Mouse (Mus musculus) MEL (cell line): Measurements from ENCODE around the gene Hfe2. TPM values are rescaled to one million over a fixed set of nuclear protein-coding genes. Genes with fewer than 3 reads are reported as not detected.

ENCODE experiments used
- DNase-seq: peaks from one replicate; pipeline ENCODE4 v3.0.0; 2011; ENCODE audit warnings: low read depth, low spot score
- H3K27ac ChIP-seq: 2 replicates; pipeline ENCODE4 v1.5.1; 2012; ENCODE audit warnings: low read depth, mild to moderate bottlenecking, control low read depth, low read length, moderate library complexity; ENCODE audit not compliant: control insufficient read depth
- H3K27me3 ChIP-seq, 2 experiments: fragments of 150-350 bp in 1 of 2; sonication (generic) in 1 of 2; 2 replicates each; pipeline ENCODE4 v1.6.1; 2012; ENCODE audit warnings: low read length in 2 of 2, mild to moderate bottlenecking in 2 of 2, improper control_type of control experiment in 1 of 2, moderate library complexity in 1 of 2; ENCODE audit not compliant: insufficient read depth in 2 of 2, control insufficient read depth in 1 of 2
- H3K36me3 ChIP-seq, 2 experiments: 2 replicates each; pipeline ENCODE4 v1.6.1; 2012 to 2014; ENCODE audit warnings: low read length in 2 of 2, improper control_type of control experiment in 1 of 2, inconsistent platforms in 1 of 2, mild to moderate bottlenecking in 1 of 2; ENCODE audit not compliant: insufficient read depth in 2 of 2, control insufficient read depth in 1 of 2
- H3K4me1 ChIP-seq, 2 experiments: fragments of 150-350 bp in 1 of 2; sonication (generic) in 1 of 2; 2 replicates each; pipeline ENCODE4 v1.6.1; 2012; ENCODE audit warnings: low read length in 2 of 2, improper control_type of control experiment in 1 of 2, mild to moderate bottlenecking in 1 of 2; ENCODE audit not compliant: insufficient read depth in 2 of 2, control insufficient read depth in 1 of 2
- H3K4me3 ChIP-seq, 2 experiments: fragments of 150-350 bp in 1 of 2; sonication (generic) in 1 of 2; 2 replicates each; pipeline ENCODE4 v1.5.1; 2012; ENCODE audit warnings: low read depth in 2 of 2, low read length in 2 of 2, mild to moderate bottlenecking in 2 of 2, moderate library complexity in 2 of 2, control low read depth in 1 of 2, improper control_type of control experiment in 1 of 2; ENCODE audit not compliant: control insufficient read depth in 1 of 2, insufficient read depth in 1 of 2
- H3K79me2 ChIP-seq: 2 replicates; pipeline ENCODE4 v1.6.1; 2012; ENCODE audit warnings: mild to moderate bottlenecking, low read length, moderate library complexity; ENCODE audit not compliant: control insufficient read depth, poor library complexity, insufficient read depth
- H3K9ac ChIP-seq: 2 replicates; pipeline ENCODE4 v1.6.1; 2012; ENCODE audit warnings: low read depth, mild to moderate bottlenecking, control low read depth, low read length, moderate library complexity; ENCODE audit not compliant: control insufficient read depth, poor library complexity, severe bottlenecking
- H3K9me3 ChIP-seq: fragments of 150-350 bp; sonication (generic); replicated peaks from 2 replicates; pipeline ENCODE4 v1.6.1; 2012; ENCODE audit warnings: mild to moderate bottlenecking, low read length, improper control_type of control experiment, moderate library complexity; ENCODE audit not compliant: insufficient read depth
- ELF1 ChIP-seq: IDR thresholded peaks from 2 replicates; pipeline ENCODE4 v1.6.1; 2014; ENCODE audit warnings: low read depth, mild to moderate bottlenecking, inconsistent platforms, low read length, improper control_type of control experiment, moderate library complexity
- GABPA ChIP-seq: IDR thresholded peaks from 2 replicates; pipeline ENCODE4 v1.6.1; 2012; ENCODE audit warnings: low read depth, mild to moderate bottlenecking, inconsistent platforms, low read length, improper control_type of control experiment, moderate library complexity
- GATA1 ChIP-seq: IDR thresholded peaks from 2 replicates; pipeline ENCODE4 v1.6.1; 2011; ENCODE audit warnings: low read depth, low read length, improper control_type of control experiment
- MAX ChIP-seq: IDR thresholded peaks from 2 replicates; pipeline ENCODE4 v1.6.1; 2011; ENCODE audit warnings: low read length, improper control_type of control experiment
- MXI1 ChIP-seq: IDR thresholded peaks from 2 replicates; pipeline ENCODE4 v1.6.1; 2011; ENCODE audit warnings: mild to moderate bottlenecking, low read depth, low read length, improper control_type of control experiment
- POLR2A ChIP-seq, 2 experiments: IDR thresholded peaks; 2 replicates each; pipeline ENCODE4 v1.6.1; 2011 to 2012; ENCODE audit warnings: low read length in 2 of 2, mild to moderate bottlenecking in 2 of 2, control low read depth in 1 of 2, improper control_type of control experiment in 1 of 2, low read depth in 1 of 2, moderate library complexity in 1 of 2; ENCODE audit not compliant: control insufficient read depth in 1 of 2, insufficient read depth in 1 of 2, poor library complexity in 1 of 2
- TCF12 ChIP-seq: IDR thresholded peaks from 2 replicates; pipeline ENCODE4 v1.6.1; 2014; ENCODE audit warnings: low read depth, mild to moderate bottlenecking, inconsistent platforms, low read length, improper control_type of control experiment, moderate library complexity
- UBTF ChIP-seq: IDR thresholded peaks from 2 replicates; pipeline ENCODE4 v1.6.1; 2012; ENCODE audit warnings: low read depth, mild to moderate bottlenecking, inconsistent platforms, low read length, improper control_type of control experiment, moderate library complexity, borderline replicate concordance; ENCODE audit not compliant: insufficient read depth
- USF1 ChIP-seq: IDR thresholded peaks from 2 replicates; pipeline ENCODE4 v1.6.1; 2014; ENCODE audit warnings: low read depth, mild to moderate bottlenecking, inconsistent platforms, low read length, improper control_type of control experiment, moderate library complexity
- ZKSCAN1 ChIP-seq: IDR thresholded peaks from 2 replicates; pipeline ENCODE4 v1.6.1; 2012; ENCODE audit warnings: low read depth, mild to moderate bottlenecking, inconsistent platforms, low read length, improper control_type of control experiment, moderate library complexity
- polyA plus RNA-seq, 2 experiments: library from polyadenylated mRNA; stranded (reverse) in 1 of 2; unstranded in 1 of 2; fragments of >175 nt in 1 of 2; fragments of >200 nt in 1 of 2; gene quantifications; 2 replicates each; pipeline versions ENCODE4 v1.2.1 to v1.2.4; 2012; ENCODE audit warnings: low replicate concordance in 2 of 2, low read depth in 1 of 2; ENCODE audit not compliant: insufficient read length in 2 of 2, insufficient read depth in 1 of 2, missing spikeins in 1 of 2
- total RNA-seq: library from RNA; depleted of rRNA; stranded (reverse); fragments of 300-350 nt; gene quantifications from 2 replicates; pipeline ENCODE4 v1.2.3, GENCODE M21; 2012

Hfe2 gene
- total and polyA plus RNA-seq, 3 experiments, result not detected

DNA sequence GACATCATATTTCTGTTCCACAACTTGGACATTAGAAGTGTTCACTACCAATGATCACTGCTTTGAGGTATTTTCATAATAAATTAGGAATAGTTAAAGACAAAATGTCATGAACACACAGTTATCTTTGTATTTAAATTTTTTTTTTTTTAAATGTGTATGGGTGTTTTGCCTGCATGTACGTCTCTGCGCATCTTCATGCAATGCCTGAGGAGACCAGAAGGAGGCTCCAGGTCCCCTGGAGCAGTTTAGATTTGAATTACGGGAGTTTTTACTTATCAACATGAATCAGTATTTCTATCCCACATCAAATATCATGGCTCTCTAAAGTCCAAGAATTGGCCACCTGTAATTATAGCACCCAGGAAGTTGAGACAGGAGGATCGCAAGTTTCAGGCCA, 2.8 kb upstream of the Hfe2 start (continued):
- no peak for TF ChIP-seq ELF1

DNA sequence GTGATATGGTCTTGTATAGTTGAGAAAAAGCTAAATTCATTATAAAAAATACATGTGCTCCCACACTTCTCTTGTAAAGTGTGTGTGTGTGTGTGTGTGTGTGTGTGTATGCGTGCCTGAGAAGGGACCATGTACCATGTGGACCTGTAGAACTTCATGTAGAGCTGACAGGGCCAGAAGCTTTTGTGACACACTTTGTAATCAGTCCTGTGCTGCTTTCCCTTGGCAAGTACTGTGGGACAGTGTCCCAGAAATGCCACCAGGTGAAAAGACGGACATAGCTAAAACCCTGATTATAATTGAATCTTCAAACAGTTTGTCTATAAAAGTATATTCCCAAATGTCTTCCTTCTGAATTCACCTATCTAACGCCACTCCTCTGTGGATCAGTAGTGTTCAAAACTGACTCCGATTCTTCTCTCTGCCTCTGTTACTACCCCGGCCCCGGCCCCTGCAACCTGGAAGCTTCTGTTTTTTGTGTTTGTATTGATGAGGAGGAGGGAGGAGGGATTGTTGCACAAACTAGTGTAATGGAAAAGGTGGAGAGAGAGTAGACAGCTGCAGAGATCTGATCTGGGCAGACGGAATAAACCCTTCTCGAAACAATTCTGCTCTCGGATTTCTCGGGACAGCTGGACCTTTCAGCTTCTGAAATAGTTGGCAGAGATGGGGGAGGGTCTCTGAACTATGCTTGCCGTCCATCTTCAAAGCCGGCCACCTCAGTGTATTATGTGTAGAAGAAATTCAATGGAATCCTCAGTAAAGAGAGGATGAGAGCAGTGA, 753 bp upstream of the Hfe2 start:
- peaks cover 4 to 10% of the 10 kb centered on the region in 2 experiments; a peak in 2 of 4 replicates for H3K27me3 ChIP-seq
- no peaks in the 10 kb centered on the region for H3K9me3 ChIP-seq
- DNase-seq, result no peak
- no peak overlapping the region for H3K9ac ChIP-seq
- H3K36me3 ChIP-seq, result no peaks in the 10 kb centered on the region
- H3K79me2 ChIP-seq, result no peaks in the 10 kb centered on the region
- H3K27ac ChIP-seq, result no peak overlapping the region
- no peak overlapping the region for H3K4me3 ChIP-seq
- TF ChIP-seq TCF12 (no peak), USF1 (no peak), GATA1 (no peak)
- H3K4me1 ChIP-seq, result 0 out of 4 replicates have a peak, but pooled peaks cover 0 to 4% of the 10 kb centered on the region in 2 experiments

DNA sequence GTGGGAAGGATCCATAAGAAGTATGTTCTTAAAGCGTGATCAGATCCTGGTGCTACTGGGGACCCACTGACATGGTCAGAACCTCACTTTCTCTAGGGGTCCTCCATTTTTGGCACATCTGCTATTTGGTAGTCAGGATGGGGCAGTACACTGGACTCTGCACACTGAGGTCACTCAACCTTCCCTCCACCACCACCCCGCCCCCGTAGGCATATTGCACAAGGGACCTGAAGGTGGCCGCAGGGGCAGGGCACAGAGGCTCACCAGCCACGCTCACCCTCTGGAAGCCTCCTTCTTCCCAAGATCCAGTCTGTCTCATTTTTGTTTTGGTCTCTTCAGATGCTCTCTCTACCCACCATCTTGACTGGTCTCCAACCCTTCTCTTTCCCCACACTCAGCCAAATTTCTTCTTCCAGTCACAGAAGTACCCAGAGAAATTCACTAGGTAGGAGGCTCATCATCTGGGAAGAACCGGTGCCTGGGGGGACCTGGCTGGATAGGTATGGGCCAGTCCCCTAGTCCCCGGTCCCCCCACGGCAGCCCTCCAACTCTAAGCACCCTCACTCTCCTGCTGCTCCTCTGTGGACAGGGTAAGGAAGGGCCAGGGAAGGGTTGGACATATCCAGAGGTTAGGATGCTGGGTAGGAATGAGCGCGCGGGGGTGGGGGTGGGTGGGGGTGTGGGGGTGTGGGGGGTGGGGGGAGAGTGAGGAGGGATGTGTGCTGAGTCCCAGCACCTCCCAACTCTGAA, 1.2 kb downstream of the Hfe2 start:
- no peak overlapping the region for H3K27ac ChIP-seq
- H3K4me3 ChIP-seq, result no peak overlapping the region
- no peaks in the 10 kb centered on the region for H3K4me1 ChIP-seq
- H3K79me2 ChIP-seq, result no peaks in the 10 kb centered on the region
- no peak for DNase-seq
- H3K9me3 ChIP-seq, result no peaks in the 10 kb centered on the region
- H3K9ac ChIP-seq, result no peak overlapping the region
- TF ChIP-seq MAX (no peak), MXI1 (no peak), POLR2A (IDR thresholded peaks at IDR 0.05; ENCODE audit: control insufficient read depth in 1 of 2, insufficient read depth in 1 of 2, low read depth in 1 of 2, low read length in 2 of 2, poor library complexity in 1 of 2) (no peak), ZKSCAN1 (no peak), GABPA (no peak), UBTF (no peak)
- peaks cover 9 to 12% of the 10 kb centered on the region in 2 experiments; a peak in 3 of 4 replicates for H3K27me3 ChIP-seq
- H3K36me3 ChIP-seq, result no peaks in the 10 kb centered on the region
